Mouse (Mus musculus) limb, embryonic 11.5 days (tissue): ENCODE data around the gene Cdcp1. TPM values are rescaled to one million over a fixed set of nuclear protein-coding genes. Genes with fewer than 3 reads are reported as not detected.

Experiments
- ATAC-seq: fragments of 200-750 bp; cut with Nextera tagmentation; 2 replicates; pipeline ENCODE4 v1.8.0; 2017; ENCODE audit warnings: low read depth; ENCODE audit not compliant: insufficient number of reproducible peaks, low FRiP score, low TSS enrichment
- DNase-seq: peaks from one replicate; pipeline ENCODE4 v3.0.0-alpha.2; 2015; ENCODE audit warnings: low spot score
- H3K27ac ChIP-seq: fragments of 300-500 bp; sonication (generic); replicated peaks from 2 replicates; pipeline ENCODE4 v1.5.1; 2014; ENCODE audit warnings: low read depth, mild to moderate bottlenecking, low read length
- H3K27me3 ChIP-seq: fragments of 300-500 bp; sonication (generic); 2 replicates; pipeline ENCODE4 v1.6.1; 2014; ENCODE audit warnings: mild to moderate bottlenecking, low read length, mixed read lengths; ENCODE audit not compliant: control insufficient read depth, insufficient read depth
- H3K36me3 ChIP-seq: fragments of 300-500 bp; sonication (generic); 2 replicates; pipeline ENCODE4 v1.6.1; 2014; ENCODE audit warnings: mild to moderate bottlenecking, low read length, moderate library complexity, mixed read lengths; ENCODE audit not compliant: control insufficient read depth, insufficient read depth
- H3K4me1 ChIP-seq: fragments of 300-500 bp; sonication (generic); 2 replicates; pipeline ENCODE4 v1.6.1; 2014; ENCODE audit warnings: low read length, mixed read lengths; ENCODE audit not compliant: control insufficient read depth, insufficient read depth
- H3K4me2 ChIP-seq: fragments of 300-500 bp; sonication (generic); 2 replicates; pipeline ENCODE4 v1.6.1; 2014; ENCODE audit warnings: low read depth, mild to moderate bottlenecking, moderate library complexity; ENCODE audit not compliant: severe bottlenecking
- H3K4me3 ChIP-seq: fragments of 300-500 bp; sonication (generic); 2 replicates; pipeline ENCODE4 v1.5.1; 2014; ENCODE audit warnings: low read depth, low read length
- H3K9ac ChIP-seq: fragments of 300-500 bp; sonication (generic); 2 replicates; pipeline ENCODE4 v1.6.1; 2014; ENCODE audit warnings: mild to moderate bottlenecking, low read length
- H3K9me3 ChIP-seq: fragments of 300-500 bp; sonication (generic); 2 replicates; pipeline ENCODE4 v1.6.1; 2016; ENCODE audit warnings: low read length; ENCODE audit not compliant: control insufficient read depth
- WGBS: fragments of 180-500 bp; shearing (Covaris S2); extraction: QIAGEN DNeasy Blood & Tissue Kit; methylation state at CpG from one replicate; pipeline ENCODE4 v1.1.7; 2014; 5-methylcytosine and 5-hydroxymethylcytosine counted together
- polyA plus RNA-seq: library from polyadenylated mRNA; unstranded; fragments of >200 nt; fragmentation: Nextera tagmentation; extraction: Ambion mirVana; gene quantifications from 2 replicates; pipeline ENCODE4 v1.2.1, GENCODE M21; 2014

The Cdcp1 gene
- polyA plus RNA-seq, 1 experiment from 2014 or later = 2.5 TPM

DNA sequence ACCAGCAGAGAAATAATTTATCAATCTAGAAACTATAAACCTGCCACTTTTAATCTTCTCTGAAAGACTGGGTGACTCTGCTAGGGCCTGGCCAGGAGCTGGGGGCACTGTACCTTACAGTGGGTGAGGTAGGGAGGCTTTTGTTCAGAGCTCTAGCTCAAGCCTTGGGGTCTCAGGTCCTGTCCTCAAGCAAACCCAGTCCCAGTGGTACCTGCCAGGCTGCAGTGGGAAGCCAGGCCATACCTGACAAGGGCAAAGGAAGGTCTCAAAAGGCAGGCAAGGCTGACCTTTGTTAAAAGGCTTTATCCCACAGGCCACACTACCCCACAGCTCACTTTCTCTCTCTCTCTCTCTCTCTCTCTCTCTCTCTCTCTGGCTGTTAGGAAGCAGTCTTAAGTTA, 12.8 kb upstream of the Cdcp1 start:
- Histone ChIP-seq H3K27me3 (no peaks in the 10 kb centered on the region), H3K9ac (no peak overlapping the region), H3K4me1 (no peaks in the 10 kb centered on the region), H3K4me3 (no peak overlapping the region), H3K9me3 (no peaks in the 10 kb centered on the region), H3K4me2 (no peak overlapping the region), H3K27ac (no peak overlapping the region), H3K36me3 (no peaks in the 10 kb centered on the region)
- no peak for ATAC-seq
- no peak for DNase-seq

DNA sequence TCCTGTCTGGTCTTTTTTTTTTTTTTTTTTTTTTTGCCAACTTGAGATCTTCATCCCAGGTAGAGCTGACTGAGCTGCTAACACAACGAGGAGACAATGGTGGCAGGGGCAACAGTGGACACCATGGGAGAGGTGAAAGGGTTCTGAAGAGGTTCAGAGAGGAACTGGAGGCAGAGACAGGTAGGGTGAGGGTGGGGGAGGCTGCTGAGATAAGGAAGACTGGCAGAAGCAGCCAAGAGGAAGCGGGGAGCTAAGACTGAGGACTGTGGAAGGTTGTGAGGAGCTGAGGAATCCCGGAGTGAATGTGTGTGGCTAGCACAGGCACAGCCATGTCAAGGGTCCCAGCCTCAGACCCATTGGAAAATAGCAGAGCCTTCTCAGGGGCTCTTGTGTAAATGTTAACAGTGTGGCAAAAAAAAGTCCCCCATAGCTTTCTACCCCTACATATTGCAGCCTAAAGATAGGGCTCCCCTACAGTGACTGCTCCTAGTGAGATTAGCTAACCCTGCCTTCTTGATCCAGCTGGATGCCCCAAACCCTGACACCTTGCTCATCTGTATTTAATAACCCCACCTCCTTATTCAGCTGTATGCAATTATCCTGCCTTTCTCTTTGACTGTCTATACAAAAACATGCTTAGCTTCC, 11.4 kb upstream of the Cdcp1 start:
- H3K27me3 ChIP-seq = no peaks in the 10 kb centered on the region
- no peaks in the 10 kb centered on the region for H3K4me1 ChIP-seq
- DNase-seq = no peak
- no peak overlapping the region for H3K9ac ChIP-seq
- H3K9me3 ChIP-seq = no peaks in the 10 kb centered on the region
- no peak overlapping the region for H3K4me2 ChIP-seq
- H3K36me3 ChIP-seq = no peaks in the 10 kb centered on the region
- no peak overlapping the region for H3K27ac ChIP-seq
- ATAC-seq = no peak
- H3K4me3 ChIP-seq = no peak overlapping the region
- 84% methylated on average over 3 of the region's 3 CpGs for WGBS

DNA sequence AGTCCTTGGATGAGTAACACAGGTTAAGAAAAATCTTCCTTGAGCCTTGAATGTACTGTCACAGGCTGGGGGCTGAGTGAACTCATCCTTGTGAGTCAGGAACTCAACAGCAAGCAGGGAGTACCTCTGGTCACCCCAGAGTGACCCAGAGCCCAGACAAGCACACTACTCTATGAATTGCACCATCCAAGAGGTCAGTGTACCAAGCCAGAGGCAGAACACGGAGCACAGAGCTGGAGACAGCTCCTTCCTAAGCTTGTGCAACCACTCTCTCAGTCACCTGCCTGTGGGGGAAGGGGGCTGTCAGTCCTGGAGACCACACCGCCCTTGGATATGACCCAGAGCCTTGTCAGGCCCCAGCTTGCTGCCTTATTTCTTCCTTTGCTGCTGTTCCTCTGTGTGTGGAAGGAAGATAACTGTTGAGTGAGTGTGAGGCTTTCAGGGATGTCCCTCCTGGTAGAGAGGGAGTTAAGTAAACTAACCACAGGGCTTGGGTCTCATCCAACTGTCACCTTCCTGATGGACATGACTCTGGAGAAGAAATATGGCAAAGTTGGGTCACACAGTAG, 9.1 kb upstream of the Cdcp1 start:
- Histone ChIP-seq H3K4me3 (no peak overlapping the region), H3K4me2 (no peak overlapping the region), H3K27ac (no peak overlapping the region), H3K36me3 (no peaks in the 10 kb centered on the region), H3K4me1 (no peaks in the 10 kb centered on the region), H3K9ac (no peak overlapping the region), H3K9me3 (no peaks in the 10 kb centered on the region), H3K27me3 (no peaks in the 10 kb centered on the region)
- WGBS = 74% methylated on average over 2 of the region's 2 CpGs
- no peak for ATAC-seq
- DNase-seq = no peak

DNA sequence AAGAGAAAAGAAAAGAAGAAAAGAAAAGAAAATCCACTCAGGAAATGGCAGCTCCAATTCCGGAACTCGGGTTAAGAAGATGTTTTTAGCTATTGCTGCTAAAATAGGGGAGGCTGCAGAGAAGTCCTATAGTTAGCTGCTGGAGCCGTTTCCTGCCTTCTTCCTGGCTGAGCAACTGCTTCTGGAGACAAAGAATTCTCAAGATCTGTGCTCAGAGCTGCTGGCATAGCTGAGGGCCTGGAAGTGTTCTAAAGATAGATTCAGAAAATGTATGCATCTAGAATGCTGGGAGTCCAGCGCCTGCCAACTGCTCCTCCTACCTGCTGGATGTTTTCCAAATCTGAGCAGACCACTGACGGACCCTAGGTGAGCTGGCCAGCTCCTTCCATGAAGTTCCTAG, 4.0 kb upstream of the Cdcp1 start:
- H3K9ac ChIP-seq = no peak overlapping the region
- no peaks in the 10 kb centered on the region for H3K36me3 ChIP-seq
- ATAC-seq (no peak), DNase-seq (no peak)
- H3K9me3 ChIP-seq = no peaks in the 10 kb centered on the region
- no peak overlapping the region for H3K4me2 ChIP-seq
- H3K4me1 ChIP-seq = peaks cover 3% of the 10 kb centered on the region; the same call in 1 of the 2 replicates
- H3K27me3 ChIP-seq = peaks cover 11% of the 10 kb centered on the region
- 71% methylated on average over 5 of the region's 5 CpGs for whole genome bisulfite sequencing
- H3K4me3 ChIP-seq = no peak overlapping the region
- H3K27ac ChIP-seq = no peak overlapping the region

DNA sequence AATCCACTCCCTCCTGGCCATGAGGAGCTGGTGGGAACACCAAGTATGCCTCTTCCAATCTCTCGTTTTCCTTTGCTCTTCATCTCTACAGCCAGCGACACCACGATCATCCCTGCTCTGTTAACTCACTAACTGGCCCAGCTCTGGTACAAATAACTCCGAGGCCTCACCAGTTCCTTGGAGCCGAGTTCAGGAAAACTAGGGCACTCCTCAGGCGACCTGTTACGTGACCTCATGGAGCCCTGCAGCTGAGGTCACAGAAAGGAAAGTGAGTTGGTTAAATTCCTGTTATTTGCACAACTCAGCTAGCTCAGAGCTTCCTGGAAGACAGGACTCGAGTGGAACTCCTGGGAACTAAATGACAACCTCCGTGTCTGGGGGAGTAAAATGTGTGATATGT, 2.5 kb downstream of the Cdcp1 start:
- Histone ChIP-seq H3K9ac (no peak overlapping the region), H3K9me3 (no peaks in the 10 kb centered on the region), H3K27ac (no peak overlapping the region), H3K4me3 (no peak overlapping the region), H3K36me3 (no peaks in the 10 kb centered on the region), H3K4me1 (peaks cover 3% of the 10 kb centered on the region; the same call in 1 of the 2 replicates), H3K27me3 (peaks cover 14% of the 10 kb centered on the region), H3K4me2 (no peak overlapping the region)
- ATAC-seq (no peak), DNase-seq (no peak)
- WGBS = 74% methylated on average over 9 of the region's 9 CpGs

DNA sequence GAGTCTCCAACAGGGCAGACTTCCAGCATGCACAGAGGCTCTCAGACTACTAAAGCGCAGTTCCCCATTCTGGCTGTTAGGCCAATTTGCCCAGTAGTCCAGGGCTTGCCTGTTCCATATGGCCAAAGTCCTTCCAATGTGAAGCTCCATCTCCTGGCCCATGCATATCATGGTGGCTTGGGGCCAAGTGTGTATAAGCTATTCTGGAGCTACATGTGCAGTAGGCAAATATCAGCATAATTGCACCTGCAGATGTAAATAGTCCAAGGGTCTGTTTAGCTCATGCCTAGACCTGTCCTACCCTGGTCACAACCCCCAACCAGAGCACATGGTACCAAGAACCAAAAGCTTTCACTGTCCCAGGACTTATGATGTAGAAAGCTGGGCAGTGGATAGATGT, 7.9 kb downstream of the Cdcp1 start:
- WGBS = 88% methylated on average over 1 of the region's 1 CpGs
- no peak for ATAC-seq

DNA sequence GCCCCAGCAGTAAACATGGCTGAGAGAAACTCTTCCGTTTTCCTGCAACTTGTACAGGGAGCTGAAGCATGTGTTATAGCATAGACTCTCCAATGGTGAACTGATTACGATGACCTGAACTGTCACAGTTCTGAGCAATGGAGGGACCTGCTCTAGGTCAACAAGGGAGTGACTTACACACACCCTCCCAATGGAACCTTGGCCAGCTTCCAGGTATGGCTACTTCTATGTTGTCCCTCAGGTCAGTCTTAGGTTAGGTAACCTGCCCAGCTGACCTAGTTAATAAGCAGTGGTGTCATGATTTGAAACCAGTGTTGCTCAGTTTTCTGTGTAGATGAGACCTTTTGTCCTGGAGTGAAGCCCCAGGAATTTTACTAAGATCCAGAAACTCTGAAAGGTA, 8.9 kb downstream of the Cdcp1 start:
- Histone ChIP-seq H3K27me3 (no peaks in the 10 kb centered on the region), H3K4me1 (no peaks in the 10 kb centered on the region), H3K27ac (no peak overlapping the region), H3K9me3 (no peaks in the 10 kb centered on the region), H3K9ac (no peak overlapping the region), H3K4me3 (no peak overlapping the region), H3K4me2 (no peak overlapping the region), H3K36me3 (no peaks in the 10 kb centered on the region)
- DNase-seq (no peak), ATAC-seq (no peak)
- WGBS = 91% methylated on average over 2 of the region's 2 CpGs

More for the DNA sequence above, 7.9 kb downstream of the Cdcp1 start:
- Histone ChIP-seq H3K4me3 (no peak overlapping the region), H3K27ac (no peak overlapping the region), H3K9ac (no peak overlapping the region), H3K4me2 (no peak overlapping the region), H3K9me3 (no peaks in the 10 kb centered on the region), H3K4me1 (no peaks in the 10 kb centered on the region), H3K36me3 (no peaks in the 10 kb centered on the region), H3K27me3 (no peaks in the 10 kb centered on the region)
- DNase-seq = no peak

DNA sequence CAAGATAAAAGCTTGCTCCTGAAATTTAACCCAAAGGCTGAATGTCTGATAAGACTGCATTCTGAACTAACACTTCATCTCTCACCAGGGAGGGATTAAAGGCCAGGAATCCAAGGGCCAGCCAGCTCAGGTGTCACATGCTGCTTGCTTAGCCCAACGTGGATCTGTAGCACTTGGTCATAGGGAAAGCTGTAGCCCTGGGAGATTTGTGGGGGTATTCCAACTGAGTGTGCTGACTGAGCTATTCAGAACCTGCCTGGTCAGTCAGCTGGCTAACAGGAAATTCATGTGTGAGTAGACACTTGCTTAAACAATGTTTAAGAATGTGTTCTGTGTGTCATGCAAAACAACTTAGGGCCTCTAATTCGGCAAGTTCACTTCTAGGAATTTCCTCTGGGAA, 9.3 kb downstream of the Cdcp1 start:
- Histone ChIP-seq H3K36me3 (no peaks in the 10 kb centered on the region), H3K4me1 (no peaks in the 10 kb centered on the region), H3K4me2 (no peak overlapping the region), H3K27ac (no peak overlapping the region), H3K9ac (no peak overlapping the region), H3K9me3 (no peaks in the 10 kb centered on the region), H3K27me3 (no peaks in the 10 kb centered on the region), H3K4me3 (no peak overlapping the region)
- 54% methylated on average over 2 of the region's 2 CpGs for WGBS
- no peak for ATAC-seq
- DNase-seq = no peak

DNA sequence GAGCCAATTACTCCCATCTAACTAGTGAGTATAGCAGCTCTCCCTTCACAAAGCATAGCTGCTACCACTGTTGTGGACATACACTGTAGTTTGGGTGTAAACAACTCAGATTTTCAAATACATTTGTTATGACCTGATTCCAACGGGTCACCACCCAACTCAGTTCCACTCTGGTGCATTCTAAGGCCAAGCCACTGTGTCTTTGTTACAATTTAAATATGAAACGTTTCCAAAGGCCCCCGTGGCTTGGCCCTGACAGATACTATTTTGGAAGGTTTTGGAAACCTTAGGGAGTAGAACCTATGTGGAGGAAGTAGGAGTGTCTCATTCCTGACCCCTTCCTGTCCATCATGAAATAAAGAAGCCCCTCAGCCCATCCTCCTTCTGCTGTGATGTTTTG, 15.7 kb downstream of the Cdcp1 start:
- no peaks in the 10 kb centered on the region for H3K36me3 ChIP-seq
- H3K4me2 ChIP-seq = no peak overlapping the region
- H3K27me3 ChIP-seq = no peaks in the 10 kb centered on the region
- no peaks in the 10 kb centered on the region for H3K9me3 ChIP-seq
- ATAC-seq (no peak), DNase-seq (no peak)
- H3K4me3 ChIP-seq = no peak overlapping the region
- no peak overlapping the region for H3K9ac ChIP-seq
- H3K4me1 ChIP-seq = no peaks in the 10 kb centered on the region
- 83% methylated on average over 3 of the region's 3 CpGs for WGBS
- no peak overlapping the region for H3K27ac ChIP-seq
